Mouse (Mus musculus) retina, postnatal 7 days (tissue): ENCODE data around the gene Sash1.

Experiments used
- DNase-seq: peaks from one replicate; pipeline ENCODE4 v3.0.0-alpha.2; 2012; ENCODE audit warnings: low read depth, low spot score

The Sash1 gene

GRCm38 (mm10) chr10:8792412-8792811, 93.5 kb downstream of the Sash1 start:
- DNase-seq, result peak; percentile 32

- DNase-seq, result no peak
These were observed 96.8 kb downstream of the Sash1 start for GRCm38 (mm10) chr10:8789096-8789495.

GRCm38 (mm10) chr10:8787221-8787620, 98.6 kb downstream of the Sash1 start:
- no peak for DNase-seq

GRCm38 (mm10) chr10:8785451-8786145, 100.3 kb downstream of the Sash1 start:
- no peak for DNase-seq

GRCm38 (mm10) chr10:8781876-8782372, 103.9 kb downstream of the Sash1 start:
- no peak for DNase-seq

GRCm38 (mm10) chr10:8779842-8780241, 106.0 kb downstream of the Sash1 start:
- no peak for DNase-seq

- DNase-seq, result no peak
These were observed 107.0 kb downstream of the Sash1 start for GRCm38 (mm10) chr10:8778845-8779244.

GRCm38 (mm10) chr10:8777552-8778253, 108.2 kb downstream of the Sash1 start:
- no peak for DNase-seq

- no peak for DNase-seq
These were observed 109.1 kb downstream of the Sash1 start for GRCm38 (mm10) chr10:8776791-8777190.

GRCm38 (mm10) chr10:8775794-8776193, 110.1 kb downstream of the Sash1 start:
- DNase-seq, result no peak

- DNase-seq, result no peak
These were observed 113.2 kb downstream of the Sash1 start for GRCm38 (mm10) chr10:8772464-8773209.

- DNase-seq, result no peak
These were observed 114.8 kb downstream of the Sash1 start for GRCm38 (mm10) chr10:8770931-8771653.

GRCm38 (mm10) chr10:8768654-8769053, 117.2 kb downstream of the Sash1 start:
- no peak for DNase-seq

GRCm38 (mm10) chr10:8767381-8767780, 118.5 kb downstream of the Sash1 start:
- DNase-seq, result no peak

GRCm38 (mm10) chr10:8765922-8766522, 119.8 kb downstream of the Sash1 start:
- no peak for DNase-seq

GRCm38 (mm10) chr10:8762771-8763170, 123.1 kb downstream of the Sash1 start:
- DNase-seq, result no peak

- no peak for DNase-seq
These were observed 123.6 kb downstream of the Sash1 start for GRCm38 (mm10) chr10:8762209-8762701.

- DNase-seq, result no peak
These were observed 124.2 kb downstream of the Sash1 start for GRCm38 (mm10) chr10:8761656-8762055.

- no peak for DNase-seq
These were observed 125.3 kb downstream of the Sash1 start for GRCm38 (mm10) chr10:8760598-8760997.

GRCm38 (mm10) chr10:8759228-8759627, 126.6 kb downstream of the Sash1 start:
- DNase-seq, result no peak

- no peak for DNase-seq
These were observed 128.4 kb downstream of the Sash1 start for GRCm38 (mm10) chr10:8757429-8757931.
